Mouse (Mus musculus): ENCODE measurements around the gene 1810009A15Rik. TPM values are rescaled to one million over a fixed set of nuclear protein-coding genes. Genes with fewer than 3 reads are reported as not detected.
"Not testable (repeated sequence)": the region's sequence is repeated elsewhere in the genome, so short reads cannot be mapped to it uniquely, and the experiment has no call there.

1810009A15Rik gene
- total RNA-seq, 2 experiments from 2014 or later = 13.1 to 18.0 TPM

DNA sequence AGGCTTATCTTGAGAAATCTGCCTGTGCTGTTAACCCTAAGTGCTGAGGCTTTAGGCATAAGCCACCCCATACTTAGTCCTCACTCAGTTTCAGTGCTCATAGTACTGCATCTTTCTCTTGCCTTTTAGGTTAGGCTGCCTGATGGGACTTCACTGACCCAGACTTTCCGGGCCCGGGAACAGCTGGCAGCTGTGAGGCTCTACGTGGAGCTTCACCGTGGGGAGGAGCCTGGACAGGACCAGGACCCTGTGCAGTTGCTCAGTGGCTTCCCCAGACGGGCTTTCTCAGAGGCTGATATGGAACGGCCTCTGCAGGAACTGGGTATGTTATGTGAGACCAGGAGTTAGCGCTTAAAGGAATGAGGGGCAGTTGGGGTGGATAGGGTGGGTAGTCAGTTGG lies 13.6 kb upstream of the 1810009A15Rik start:
- no peak for DNase-seq

DNA sequence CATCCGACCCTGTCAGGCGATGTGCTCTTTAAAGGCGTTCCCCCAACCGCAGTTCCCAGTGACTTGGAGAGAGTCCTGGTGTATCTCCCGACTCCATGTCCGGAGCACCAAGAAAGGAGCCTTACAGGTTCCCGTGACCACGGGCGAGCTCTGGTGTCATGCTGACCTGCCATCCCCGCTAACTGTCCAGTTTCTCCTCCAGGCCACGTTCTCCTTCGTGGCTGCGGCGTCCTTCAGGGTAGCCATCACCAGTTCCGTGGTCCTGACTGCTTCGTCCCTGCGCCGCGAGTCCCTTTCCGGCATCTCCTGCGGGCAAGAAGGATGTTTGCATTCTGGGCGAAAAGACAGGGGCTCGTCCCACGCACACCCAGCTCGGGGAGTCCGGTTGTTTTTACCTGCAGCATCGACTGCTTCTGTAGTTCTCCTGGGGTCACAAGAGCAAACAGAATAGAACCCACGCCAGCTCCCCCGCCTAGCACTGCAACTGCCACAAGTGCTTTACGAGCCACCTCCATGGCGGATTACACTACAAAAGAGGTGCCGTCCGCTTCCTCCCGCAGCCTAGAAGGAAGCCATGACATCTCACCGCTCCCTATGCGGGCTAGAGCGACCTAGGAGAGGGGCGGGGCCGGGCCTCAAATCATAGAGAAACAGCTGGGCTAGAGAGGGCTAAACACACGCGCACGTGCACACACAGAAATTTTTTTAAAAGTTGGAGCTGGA lies 8.2 kb upstream of the 1810009A15Rik start, which contains the start of gene Uqcc3:
Uqcc3 (minus strand) TSS at position 613 of the 723 bp plus-strand sequence.
- peak; percentile 88 for DNase-seq

DNA sequence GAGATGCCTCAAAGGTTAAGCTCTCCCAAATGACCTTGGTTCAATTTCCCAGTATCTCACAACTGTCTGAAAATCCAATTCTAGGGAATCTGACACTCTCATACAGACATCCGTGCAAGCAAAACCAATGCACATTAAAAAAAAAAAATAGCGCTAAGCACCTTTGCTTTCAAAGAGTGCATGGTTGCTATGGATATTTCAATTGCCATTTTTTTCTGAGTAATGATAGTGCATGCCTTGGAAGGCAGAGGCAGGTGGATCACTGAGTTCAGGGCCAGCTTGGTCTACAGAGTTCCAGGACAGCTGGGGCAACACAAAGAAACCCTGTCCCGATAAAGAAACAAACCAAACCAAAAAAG lies 7.6 kb upstream of the 1810009A15Rik start:
- DNase-seq = no peak

DNA sequence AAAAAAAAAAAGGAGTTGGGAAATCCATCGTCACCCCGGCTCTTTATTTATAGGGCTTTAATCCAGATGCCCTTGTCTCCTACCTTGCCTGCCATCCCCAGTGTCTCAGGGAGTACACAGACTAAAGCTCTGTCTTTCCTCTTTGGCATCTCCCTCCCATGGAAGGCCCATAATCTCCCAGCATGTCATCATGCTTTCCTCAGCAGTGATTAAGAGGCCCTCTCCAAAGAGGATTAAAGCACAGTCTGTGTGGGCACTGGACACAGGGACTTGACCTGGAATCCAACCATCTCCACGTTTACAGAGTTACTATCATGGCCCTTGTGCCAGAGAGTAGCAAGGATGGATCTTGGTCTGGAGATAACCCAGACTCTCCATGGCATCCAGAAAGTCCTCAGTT lies 5.0 kb upstream of the 1810009A15Rik start, which contains the start of the genes Lbhd1 and Gm49403:
Lbhd1 (plus strand) TSS at position 117 of the 400 bp plus-strand sequence.
Gm49403 (plus strand) TSS at position 315 of the 400 bp plus-strand sequence.
- DNase-seq = no peak

DNA sequence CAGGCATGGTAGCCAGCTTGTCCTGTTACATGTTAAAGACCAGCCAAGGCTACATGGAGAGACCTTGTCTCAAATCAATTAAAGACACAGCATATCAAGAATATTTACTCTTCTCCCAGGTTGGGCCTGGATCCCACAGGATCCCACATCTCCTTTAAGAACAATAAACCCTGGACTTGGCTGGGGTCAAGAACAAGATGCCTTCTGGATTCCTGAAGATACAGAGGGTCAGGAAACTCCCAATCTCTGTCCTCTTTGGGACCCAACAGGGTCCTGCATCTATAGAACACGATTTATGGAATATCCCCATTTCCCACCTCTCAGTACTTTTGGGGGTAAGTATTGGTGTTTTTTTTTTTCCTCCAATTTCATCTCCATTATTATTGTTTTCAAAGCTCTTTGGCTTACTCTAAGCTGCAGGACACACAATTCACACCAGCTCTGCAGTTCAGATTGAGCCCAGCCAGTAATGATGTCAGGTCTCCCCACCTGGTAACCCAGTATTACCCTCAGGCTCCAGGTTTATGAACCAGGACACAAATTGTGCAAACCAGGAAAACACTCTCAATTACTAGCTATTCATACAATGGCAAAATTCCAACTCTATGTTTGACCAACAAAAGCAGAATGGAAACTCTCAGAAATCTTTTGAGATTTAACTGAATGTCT lies 1.6 kb upstream of the 1810009A15Rik start:
- DNase-seq = no peak

DNA sequence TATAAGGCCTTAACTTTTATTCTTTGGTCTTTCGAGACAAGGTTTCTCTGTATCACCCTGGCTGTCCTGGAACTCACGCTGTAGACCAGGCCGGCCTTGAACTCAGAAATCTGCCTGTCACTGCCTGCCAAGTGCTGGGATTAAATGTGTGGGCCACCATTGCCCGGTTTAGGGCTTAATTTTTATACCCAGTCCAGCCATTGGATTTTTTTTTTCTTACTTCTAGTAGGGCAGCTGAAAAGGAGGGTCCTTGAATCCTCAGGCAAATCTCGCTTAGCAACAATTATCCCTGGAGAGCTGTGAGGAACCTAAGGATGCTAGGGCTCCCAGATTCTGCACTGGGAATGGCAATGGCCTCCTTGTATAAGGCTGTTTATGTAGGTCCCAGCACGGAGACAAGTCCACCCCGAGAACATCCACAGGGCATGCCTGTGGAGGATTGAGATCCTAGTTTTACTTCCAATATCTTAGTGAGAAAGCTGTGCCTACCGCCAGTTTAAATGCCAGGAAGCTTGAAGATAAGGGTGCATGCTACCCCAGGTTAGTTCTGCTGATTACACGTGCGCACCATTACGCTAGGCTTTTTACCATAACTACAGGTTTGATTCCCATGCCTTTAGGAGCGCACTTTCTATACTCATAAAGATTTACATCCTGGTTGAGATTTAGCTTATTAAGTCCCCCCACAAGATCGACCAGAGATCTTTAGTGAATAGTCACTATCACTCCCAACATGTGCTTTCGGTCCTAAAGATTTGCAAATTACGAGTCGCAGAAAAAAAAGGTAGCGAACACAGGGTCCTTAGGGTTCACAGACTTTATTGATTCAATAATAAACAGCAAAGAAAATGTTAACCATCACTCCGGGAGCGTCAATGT lies 829 bp upstream of the 1810009A15Rik start:
- no peak for DNase-seq

DNA sequence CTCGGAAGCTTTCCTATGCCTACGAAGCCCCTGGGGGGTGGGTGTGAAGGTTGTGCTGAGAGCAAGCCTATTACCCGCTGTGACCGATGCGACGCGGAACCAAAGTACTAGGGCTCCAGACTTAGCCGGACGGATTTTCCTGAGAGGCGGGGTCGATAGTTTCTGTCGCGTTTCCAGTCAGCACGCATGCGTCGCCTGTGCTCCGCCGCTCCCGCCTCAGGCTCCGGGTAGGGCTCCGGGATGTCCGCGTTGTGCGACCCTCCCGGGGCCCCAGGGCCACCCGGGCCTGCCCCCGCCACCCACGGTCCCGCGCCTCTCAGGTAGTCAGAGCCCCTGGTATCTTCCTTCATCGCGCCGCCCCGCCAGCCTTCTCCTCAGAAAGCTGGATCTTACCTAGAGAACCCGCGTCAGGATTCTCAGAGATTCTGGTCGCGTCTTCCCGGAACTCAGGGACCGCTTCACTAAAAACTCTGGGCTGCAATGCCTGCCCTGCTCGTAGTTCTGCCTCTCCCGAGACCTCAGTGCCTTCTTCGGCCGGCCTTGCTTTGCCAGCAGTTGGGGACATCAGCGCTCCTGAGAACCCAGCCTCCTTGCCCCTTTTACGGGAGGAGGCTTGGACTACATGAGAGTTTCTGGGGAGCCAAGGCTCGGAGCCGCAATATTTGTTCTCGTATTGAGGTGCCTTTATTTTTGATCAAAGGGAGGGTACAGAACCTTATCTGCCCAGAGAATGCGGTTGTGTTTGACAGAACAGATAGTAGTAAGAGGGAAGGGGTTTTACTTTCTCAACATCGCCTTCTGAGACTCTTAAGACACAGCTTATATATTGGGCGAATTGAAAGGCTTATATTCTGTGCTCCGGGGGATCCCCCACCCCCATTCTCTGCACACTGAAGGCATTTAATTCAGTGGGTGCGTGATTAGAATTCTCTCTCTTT lies 4.4 kb downstream of the 1810009A15Rik start, which contains the start of gene Ints5:
Ints5 (plus strand) TSS at position 177 of the 938 bp plus-strand sequence.
- DNase-seq = peak; percentile 78

DNA sequence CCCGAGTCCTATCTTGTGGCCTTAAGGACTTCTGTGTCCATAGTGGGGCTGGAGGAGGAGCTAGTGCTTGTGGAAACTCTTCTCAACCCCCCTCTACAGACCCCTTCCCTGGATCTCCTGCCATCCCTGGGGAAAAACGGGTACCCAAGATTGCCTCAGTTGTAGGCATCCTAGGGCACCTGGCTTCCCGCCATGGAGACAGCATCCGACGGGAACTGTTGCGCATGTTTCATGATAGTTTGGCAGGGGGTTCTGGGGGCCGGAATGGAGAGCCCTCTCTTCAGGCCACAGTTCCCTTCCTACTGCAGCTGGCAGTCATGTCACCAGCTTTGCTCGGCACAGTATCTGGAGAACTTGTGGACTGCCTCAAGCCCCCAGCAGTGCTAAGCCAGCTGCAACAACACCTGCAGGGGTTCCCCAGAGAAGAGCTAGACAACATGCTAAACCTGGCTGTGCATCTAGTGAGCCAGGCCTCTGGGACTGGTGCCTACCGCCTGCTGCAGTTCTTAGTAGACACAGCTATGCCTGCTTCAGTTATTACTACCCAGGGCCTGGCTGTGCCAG lies 6.8 kb downstream of the 1810009A15Rik start:
- DNase-seq = no peak

DNA sequence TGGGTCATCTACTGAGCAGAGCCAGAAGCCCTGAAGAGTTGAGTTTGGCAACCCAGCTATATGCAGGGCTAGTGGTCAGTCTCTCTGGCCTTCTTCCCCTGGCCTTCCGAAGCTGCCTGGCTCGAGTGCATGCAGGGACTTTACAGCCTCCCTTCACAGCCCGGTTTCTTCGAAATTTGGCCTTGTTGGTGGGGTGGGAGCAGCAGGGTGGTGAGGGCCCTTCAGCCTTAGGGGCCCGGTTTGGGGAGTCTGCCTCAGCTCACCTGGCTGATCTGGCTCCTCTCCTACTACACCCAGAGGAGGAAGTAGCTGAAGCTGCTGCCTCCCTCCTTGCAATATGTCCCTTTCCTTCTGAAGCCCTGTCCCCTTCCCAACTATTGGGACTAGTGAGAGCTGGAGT lies 7.6 kb downstream of the 1810009A15Rik start:
- DNase-seq = not testable (repeated sequence)

DNA sequence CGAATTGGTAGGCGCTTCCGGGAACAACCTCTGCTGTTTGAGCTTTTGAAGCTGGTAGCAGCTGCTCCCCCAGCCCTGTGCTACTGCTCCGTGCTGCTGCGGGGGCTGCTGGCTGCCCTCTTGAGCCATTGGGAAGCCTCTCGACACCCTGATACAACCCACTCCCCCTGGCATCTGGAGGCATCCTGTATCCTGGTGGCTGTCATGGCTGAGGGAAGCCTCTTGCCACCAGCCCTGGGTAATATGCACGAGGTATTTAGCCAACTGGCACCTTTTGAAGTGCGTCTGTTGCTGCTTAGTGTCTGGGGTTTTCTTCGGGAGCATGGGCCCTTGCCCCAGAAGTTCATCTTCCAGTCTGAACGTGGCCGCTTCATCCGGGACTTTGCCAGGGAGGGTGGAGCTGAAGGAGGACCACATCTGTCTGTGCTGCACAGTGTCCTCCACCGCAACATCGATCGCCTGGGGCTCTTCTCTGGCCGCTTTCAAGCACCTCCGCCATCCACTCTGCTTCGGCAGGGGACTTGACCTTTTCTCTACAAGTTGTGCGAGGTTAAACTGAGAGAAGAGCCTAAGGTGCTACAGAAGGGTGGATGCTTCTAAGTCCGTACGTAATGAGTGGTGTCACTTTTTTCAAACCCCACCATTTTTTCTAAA lies 8.7 kb downstream of the 1810009A15Rik start:
- DNase-seq = peak; percentile 35

DNA sequence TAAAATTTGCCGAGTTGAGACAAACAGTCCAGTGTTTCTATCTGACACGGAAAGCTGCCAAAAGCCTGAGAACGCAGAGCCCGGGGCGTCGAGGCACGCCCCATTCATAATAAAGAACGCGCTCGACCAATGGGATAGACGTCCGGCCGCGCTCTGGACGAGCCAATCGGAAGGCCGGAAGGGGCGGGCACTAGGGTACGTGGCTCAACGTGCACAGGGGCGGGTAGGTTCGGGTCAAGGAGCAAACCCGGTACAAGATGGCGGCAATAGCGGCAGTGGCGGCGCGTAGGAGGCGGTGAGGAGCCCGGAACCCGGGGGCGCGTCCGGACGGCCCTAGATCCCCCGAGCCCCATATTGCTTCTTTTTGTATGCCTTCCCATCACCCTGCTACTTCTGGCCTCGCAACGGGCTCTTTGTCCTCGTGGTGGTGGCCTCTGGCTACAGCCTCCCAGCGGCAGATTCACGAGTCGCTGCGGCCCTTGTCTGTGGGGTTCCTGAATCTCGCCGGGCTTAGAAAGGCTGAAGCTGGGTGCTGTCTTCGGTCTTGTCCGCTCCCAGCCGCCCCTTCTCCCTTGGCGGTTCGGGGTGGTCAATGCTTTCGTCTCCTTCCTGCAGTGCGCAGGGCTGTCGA lies 9.3 kb downstream of the 1810009A15Rik start, which contains the start of gene Ganab:
Ganab (plus strand) TSS at position 207 of the 631 bp plus-strand sequence.
- peak; percentile 93 for DNase-seq

DNA sequence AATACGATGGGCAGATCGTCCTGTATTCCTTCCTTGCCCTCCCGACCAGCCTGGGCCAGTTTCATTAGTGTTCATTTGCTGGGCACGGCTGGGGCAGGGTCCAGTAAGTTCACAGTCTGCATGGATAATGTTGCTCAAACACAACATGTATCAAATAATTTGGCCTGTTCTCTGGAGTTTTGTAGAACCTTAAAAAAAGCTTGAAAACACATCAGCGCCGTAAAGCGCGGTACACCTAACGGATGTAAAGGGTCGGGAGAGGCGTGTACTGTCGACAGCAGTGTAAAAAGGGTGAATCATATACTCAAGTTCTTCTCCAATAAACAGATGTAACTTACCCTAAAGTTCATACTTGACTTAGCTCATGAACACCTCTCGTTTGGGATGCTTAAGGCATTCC lies 9.9 kb downstream of the 1810009A15Rik start:
- DNase-seq = no peak

DNA sequence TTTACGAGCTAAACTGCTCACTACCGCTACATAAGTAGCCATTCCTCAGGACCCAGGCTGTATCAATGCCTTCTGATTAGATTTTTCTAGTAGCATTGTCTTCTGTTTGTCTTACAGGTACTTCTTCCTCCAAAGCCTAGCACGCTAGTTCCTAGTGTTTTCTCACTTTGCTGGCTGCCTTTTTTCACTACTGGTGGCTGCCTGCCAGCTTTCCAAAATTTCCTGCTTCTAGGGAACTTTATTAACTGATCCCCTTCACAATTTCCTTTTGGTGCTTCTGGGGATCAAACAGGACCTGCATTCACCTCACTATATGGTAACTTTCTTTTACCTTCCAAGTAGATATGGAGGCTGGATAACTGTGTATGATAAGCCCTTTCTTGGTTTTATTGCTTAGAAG lies 10.4 kb downstream of the 1810009A15Rik start:
- no peak for DNase-seq

DNA sequence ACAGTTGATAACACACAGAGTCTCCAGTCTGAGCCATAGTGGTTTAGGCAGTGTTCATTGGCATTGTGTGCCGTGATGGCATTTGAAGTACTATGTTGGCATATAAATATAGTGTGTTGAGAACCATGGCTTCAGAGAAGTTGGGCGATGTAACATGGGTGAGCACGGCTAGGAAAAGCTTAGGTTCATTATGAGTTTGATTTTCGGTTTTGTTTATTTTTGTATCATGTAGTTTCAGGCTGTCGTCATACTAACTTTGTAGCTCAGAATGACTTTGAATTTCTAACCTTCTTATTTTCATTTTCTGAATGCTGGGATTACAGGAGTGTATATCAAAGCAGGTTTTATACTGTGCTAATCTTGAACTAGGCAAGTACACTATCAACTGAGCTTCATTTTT lies 14.8 kb downstream of the 1810009A15Rik start:
- DNase-seq = no peak

DNA sequence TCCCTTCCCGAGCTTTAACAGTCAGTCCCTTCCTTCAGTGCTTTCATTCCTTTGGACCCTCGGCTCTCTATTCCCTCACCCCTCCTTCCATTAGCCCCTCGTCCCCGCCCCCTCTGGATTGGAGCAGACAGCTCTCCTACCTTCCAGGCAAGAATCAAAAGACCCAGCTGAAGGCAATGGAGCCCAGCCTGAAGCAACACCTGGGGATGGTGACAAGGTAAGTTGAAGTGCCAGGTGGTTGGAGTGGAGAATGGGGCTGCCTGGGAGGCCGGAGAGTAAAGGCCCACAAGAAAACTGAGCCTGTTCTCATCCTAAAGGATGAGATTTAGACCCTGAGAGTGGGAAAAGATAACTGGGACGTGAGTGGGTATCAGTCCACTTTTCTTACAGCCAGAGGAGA lies 19.9 kb downstream of the 1810009A15Rik start:
- no peak for DNase-seq

DNA sequence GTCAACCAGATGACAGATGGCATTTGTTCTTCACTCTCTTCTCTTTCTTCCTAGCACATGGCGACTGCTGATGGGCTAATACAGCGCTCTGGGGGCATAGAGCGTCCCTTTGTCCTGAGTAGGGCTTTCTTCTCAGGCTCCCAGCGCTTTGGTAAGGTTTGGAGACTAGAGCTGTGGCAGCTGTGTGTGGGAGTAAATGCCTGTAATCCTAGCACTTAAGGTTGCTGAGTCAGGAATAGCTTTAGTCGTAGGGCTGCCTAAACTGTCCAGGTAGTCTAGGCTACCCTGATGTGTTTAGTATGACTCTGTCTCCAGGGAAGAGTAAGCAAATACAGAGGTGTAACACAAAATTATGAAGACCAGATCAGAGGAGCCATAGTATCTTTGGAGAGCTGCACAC lies 23.2 kb downstream of the 1810009A15Rik start:
- no peak for DNase-seq

DNA sequence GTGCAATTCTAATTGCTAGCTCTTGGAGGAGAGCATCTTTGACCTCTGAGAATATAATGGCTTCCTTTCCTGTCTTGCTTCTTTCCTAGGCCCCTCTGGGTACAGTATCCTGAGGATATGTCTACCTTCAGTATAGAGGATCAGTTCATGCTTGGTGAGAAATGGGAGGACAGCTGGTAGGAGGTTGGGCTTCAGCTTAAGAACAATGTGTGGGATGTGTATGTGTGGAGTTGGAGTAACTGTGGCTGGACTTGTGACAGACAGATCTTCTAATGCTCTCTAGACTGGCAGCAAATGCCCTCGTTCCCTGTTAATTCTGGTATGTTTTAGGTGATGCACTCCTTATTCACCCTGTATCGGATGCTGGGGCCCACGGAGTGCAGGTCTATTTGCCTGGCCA lies 25.6 kb downstream of the 1810009A15Rik start:
- no peak for DNase-seq

DNA sequence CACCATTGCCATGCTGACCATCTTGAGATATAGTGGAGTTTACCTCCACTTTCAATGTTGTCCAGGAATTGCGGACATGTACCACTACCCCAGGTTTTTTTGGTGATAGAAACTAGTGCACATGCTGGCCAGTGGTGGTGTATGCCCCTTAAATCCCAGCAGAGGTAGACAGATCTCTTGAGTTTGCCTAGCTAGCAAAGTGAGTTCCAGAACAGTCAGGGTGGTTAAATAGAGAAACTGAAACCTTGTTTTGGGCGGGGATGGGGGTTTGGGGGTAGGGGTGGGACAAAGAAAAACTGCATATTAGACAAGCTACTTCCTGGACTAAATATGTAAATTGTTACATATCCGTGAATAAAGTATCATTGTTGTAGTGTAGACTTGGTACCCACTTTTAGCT lies 30.3 kb downstream of the 1810009A15Rik start:
- DNase-seq = no peak

DNA sequence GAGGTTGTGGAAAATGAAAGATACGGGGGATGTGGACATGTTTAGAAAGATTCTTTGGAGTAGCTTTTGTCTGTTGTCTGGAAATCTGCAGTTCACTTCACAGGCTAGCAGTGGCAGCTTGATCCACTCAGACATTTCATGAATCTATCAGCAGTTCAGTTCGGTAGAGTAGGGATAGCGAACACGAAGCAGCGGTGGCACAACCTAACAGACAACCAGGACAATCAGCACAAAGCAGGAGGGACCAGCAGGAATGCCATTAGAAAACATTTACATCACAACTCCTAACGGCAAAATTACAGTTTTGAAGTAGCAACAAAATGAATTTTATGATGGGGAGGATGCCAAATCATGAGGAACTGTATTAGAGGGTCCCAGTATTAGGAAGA lies 31.0 kb downstream of the 1810009A15Rik start:
- DNase-seq = no peak

Data from gastrocnemius, postnatal 25 days (tissue).